Mouse (Mus musculus): ENCODE results near the gene Tns3. TPM values are rescaled to one million over a fixed set of nuclear protein-coding genes. Genes with fewer than 3 reads are reported as not detected.

Gene Tns3
- polyA plus RNA-seq, 1 experiment from 2014 or later: 18.7 TPM

GRCm38 (mm10) chr11:8595642-8596041 is 68.7 kb downstream of the Tns3 start:
- 0 out of 2 replicates have a peak, but pooled peaks cover under 1% of the 10 kb centered on the region for H3K36me3 ChIP-seq (ENCODE audit: control insufficient read depth, insufficient read depth, low read length)
- WGBS: 77% methylated on average over 5 of the region's 5 CpGs
- no peak overlapping the region for H3K4me2 ChIP-seq (ENCODE audit: low read depth, low read length)
- no peak overlapping the region for H3K4me3 ChIP-seq (ENCODE audit: low read length)
- peak; percentile 56 for ATAC-seq
- H3K4me1 ChIP-seq (ENCODE audit: control insufficient read depth, insufficient read depth, low read length): peaks cover 11% of the 10 kb centered on the region; the same call in 1 of the 2 replicates
- H3K9me3 ChIP-seq (ENCODE audit: control insufficient read depth, low read length): no peaks in the 10 kb centered on the region
- H3K27me3 ChIP-seq (replicated peaks; ENCODE audit: control insufficient read depth, insufficient read depth, low read length): no peaks in the 10 kb centered on the region
- H3K27ac ChIP-seq (ENCODE audit: low read length): no peak overlapping the region
- H3K9ac ChIP-seq (ENCODE audit: low read depth, low read length): no peak overlapping the region

DNA sequence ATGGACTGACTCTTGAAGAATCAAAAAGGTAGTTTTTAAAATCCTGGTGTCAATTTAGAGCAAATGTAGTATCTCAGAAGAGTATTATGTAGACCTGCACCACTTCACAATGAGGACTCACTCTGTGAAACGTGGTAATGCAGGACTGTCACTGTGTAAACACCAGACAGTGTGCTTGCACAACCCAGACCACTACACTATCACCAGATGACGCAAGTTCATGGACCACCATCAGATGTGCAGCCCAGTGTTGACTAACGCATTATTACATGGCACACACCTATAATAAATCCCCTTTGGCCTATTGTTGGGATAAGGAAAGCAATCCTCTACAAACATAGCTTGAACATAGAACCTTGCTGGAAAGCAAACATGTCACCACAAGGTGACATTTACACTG is 71.2 kb downstream of the Tns3 start:
- no peak overlapping the region for H3K27ac ChIP-seq (ENCODE audit: low read length)
- H3K9ac ChIP-seq (ENCODE audit: low read depth, low read length): no peak overlapping the region
- peak; percentile 19; the same call in 1 of the 2 replicates for ATAC-seq
- 0 out of 2 replicates have a peak, but pooled peaks cover 6% of the 10 kb centered on the region for H3K36me3 ChIP-seq (ENCODE audit: control insufficient read depth, insufficient read depth, low read length)
- H3K4me1 ChIP-seq (ENCODE audit: control insufficient read depth, insufficient read depth, low read length): peaks cover 20% of the 10 kb centered on the region; the same call in 1 of the 2 replicates
- no peaks in the 10 kb centered on the region for H3K27me3 ChIP-seq (replicated peaks; ENCODE audit: control insufficient read depth, insufficient read depth, low read length)
- 62% methylated on average over 3 of the region's 3 CpGs for WGBS
- no peak overlapping the region for H3K4me3 ChIP-seq (ENCODE audit: low read length)
- no peaks in the 10 kb centered on the region for H3K9me3 ChIP-seq (ENCODE audit: control insufficient read depth, low read length)
- H3K4me2 ChIP-seq (ENCODE audit: low read depth, low read length): no peak overlapping the region

- Histone ChIP-seq H3K9me3 (ENCODE audit: control insufficient read depth, low read length) (no peaks in the 10 kb centered on the region), H3K9ac (ENCODE audit: low read depth, low read length) (no peak overlapping the region), H3K4me2 (ENCODE audit: low read depth, low read length) (no peak overlapping the region), H3K27ac (ENCODE audit: low read length) (no peak overlapping the region), H3K27me3 (replicated peaks; ENCODE audit: control insufficient read depth, insufficient read depth, low read length) (no peaks in the 10 kb centered on the region), H3K4me3 (ENCODE audit: low read length) (no peak overlapping the region), H3K4me1 (ENCODE audit: control insufficient read depth, insufficient read depth, low read length) (peaks cover 26% of the 10 kb centered on the region), H3K36me3 (ENCODE audit: control insufficient read depth, insufficient read depth, low read length) (0 out of 2 replicates have a peak, but pooled peaks cover 6% of the 10 kb centered on the region)
- ATAC-seq: no peak
- 61% methylated on average over 5 of the region's 5 CpGs for WGBS
These were observed 73.1 kb downstream of the Tns3 start for GRCm38 (mm10) chr11:8591271-8591670.

GRCm38 (mm10) chr11:8589226-8589905 is 75.0 kb downstream of the Tns3 start:
- WGBS: 50% methylated on average over 9 of the region's 9 CpGs
- Histone ChIP-seq H3K36me3 (ENCODE audit: control insufficient read depth, insufficient read depth, low read length) (0 out of 2 replicates have a peak, but pooled peaks cover 6% of the 10 kb centered on the region), H3K27me3 (replicated peaks; ENCODE audit: control insufficient read depth, insufficient read depth, low read length) (no peaks in the 10 kb centered on the region), H3K4me3 (ENCODE audit: low read length) (no peak overlapping the region), H3K4me1 (ENCODE audit: control insufficient read depth, insufficient read depth, low read length) (peaks cover 37% of the 10 kb centered on the region), H3K27ac (ENCODE audit: low read length) (peak overlapping the region; percentile 9; the same call in 1 of the 2 replicates), H3K4me2 (ENCODE audit: low read depth, low read length) (no peak overlapping the region), H3K9ac (ENCODE audit: low read depth, low read length) (no peak overlapping the region), H3K9me3 (ENCODE audit: control insufficient read depth, low read length) (no peaks in the 10 kb centered on the region)
- no peak for ATAC-seq

DNA sequence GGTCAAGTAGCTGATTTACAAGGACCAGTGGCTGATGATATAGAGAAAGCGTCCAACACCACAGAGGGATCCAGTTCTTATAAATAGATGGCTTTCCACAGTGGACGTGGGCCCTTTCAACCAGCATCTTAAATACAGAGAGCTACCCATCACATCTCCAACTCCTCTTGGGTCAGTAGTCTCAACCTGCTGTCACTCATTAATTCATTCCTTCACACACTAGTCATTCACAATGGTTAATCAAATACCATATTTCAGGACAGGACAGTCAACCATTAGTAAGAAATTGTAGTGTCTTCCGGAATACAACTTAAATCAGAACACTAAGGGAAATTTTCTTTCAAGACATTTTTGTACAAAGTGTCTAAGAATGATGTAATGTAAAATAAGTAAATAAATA is 76.4 kb downstream of the Tns3 start:
- 82% methylated on average over 3 of the region's 3 CpGs for WGBS

DNA sequence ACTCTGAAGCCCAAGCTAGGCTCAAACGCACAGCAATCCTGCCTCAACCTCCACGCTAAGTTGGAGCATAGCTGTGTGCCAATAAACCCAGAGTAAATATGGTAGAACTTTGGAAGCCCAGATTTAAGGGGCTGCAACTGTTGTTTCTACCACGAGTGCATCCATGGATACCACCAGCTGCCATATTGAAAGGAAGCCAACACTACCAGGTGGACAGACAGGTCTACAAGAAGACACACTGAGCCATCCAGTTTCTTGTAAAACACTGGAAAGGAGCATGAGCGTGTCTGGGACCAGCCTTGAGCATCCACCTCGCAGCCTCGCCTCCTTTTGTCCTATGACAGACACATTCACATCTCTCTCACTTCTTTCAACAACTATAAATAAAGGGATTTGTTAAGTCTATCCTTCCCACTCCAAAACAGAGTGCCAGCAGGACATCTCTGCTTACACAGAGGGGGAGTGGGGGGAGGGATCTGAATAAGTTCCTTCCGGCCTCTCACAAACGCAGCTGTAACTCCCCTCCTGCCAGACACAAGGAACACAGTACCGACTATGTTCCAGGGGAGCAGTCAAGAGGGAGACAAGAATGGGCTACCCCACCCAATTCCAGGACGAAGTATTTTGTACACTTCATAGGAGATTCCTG is 77.2 kb downstream of the Tns3 start:
- no peak for ATAC-seq
- Histone ChIP-seq H3K9me3 (ENCODE audit: control insufficient read depth, low read length) (no peaks in the 10 kb centered on the region), H3K9ac (ENCODE audit: low read depth, low read length) (no peak overlapping the region), H3K4me1 (ENCODE audit: control insufficient read depth, insufficient read depth, low read length) (peaks cover 44% of the 10 kb centered on the region), H3K4me3 (ENCODE audit: low read length) (no peak overlapping the region), H3K27me3 (replicated peaks; ENCODE audit: control insufficient read depth, insufficient read depth, low read length) (no peaks in the 10 kb centered on the region), H3K27ac (ENCODE audit: low read length) (no peak overlapping the region), H3K4me2 (ENCODE audit: low read depth, low read length) (no peak overlapping the region), H3K36me3 (ENCODE audit: control insufficient read depth, insufficient read depth, low read length) (0 out of 2 replicates have a peak, but pooled peaks cover 6% of the 10 kb centered on the region)
- WGBS: 47% methylated on average over 10 of the region's 10 CpGs

More for the DNA sequence above, 76.4 kb downstream of the Tns3 start:
- H3K9me3 ChIP-seq (ENCODE audit: control insufficient read depth, low read length): no peaks in the 10 kb centered on the region
- ATAC-seq: no peak
- H3K9ac ChIP-seq (ENCODE audit: low read depth, low read length): no peak overlapping the region
- peaks cover 38% of the 10 kb centered on the region for H3K4me1 ChIP-seq (ENCODE audit: control insufficient read depth, insufficient read depth, low read length)
- no peak overlapping the region for H3K27ac ChIP-seq (ENCODE audit: low read length)
- no peak overlapping the region for H3K4me3 ChIP-seq (ENCODE audit: low read length)
- H3K4me2 ChIP-seq (ENCODE audit: low read depth, low read length): no peak overlapping the region
- no peaks in the 10 kb centered on the region for H3K27me3 ChIP-seq (replicated peaks; ENCODE audit: control insufficient read depth, insufficient read depth, low read length)
- H3K36me3 ChIP-seq (ENCODE audit: control insufficient read depth, insufficient read depth, low read length): 0 out of 2 replicates have a peak, but pooled peaks cover 6% of the 10 kb centered on the region

DNA sequence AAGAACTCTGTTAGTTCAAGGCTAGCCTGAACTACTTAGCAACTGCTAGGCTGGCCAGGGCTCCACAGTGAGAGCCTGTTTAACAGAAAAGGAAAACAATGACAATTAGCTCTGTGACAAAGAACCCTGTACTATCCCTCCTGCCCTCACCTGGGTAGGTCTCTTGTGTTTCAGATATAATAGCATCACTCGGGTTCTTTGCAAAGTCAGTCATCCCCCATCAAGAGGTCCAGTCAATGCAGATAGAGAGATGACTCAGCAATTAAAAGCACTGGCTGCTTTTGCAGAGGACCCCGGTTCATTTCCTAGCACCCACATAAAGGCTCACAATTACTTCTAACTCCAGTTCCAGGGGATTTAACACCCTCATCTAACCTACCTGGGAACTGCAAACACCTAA is 78.0 kb downstream of the Tns3 start:
- H3K36me3 ChIP-seq (ENCODE audit: control insufficient read depth, insufficient read depth, low read length): peaks cover 8% of the 10 kb centered on the region; the same call in 1 of the 2 replicates
- H3K27ac ChIP-seq (ENCODE audit: low read length): no peak overlapping the region
- no peak overlapping the region for H3K9ac ChIP-seq (ENCODE audit: low read depth, low read length)
- 76% methylated on average over 2 of the region's 2 CpGs for WGBS
- no peak overlapping the region for H3K4me2 ChIP-seq (ENCODE audit: low read depth, low read length)
- H3K4me3 ChIP-seq (ENCODE audit: low read length): no peak overlapping the region
- H3K4me1 ChIP-seq (ENCODE audit: control insufficient read depth, insufficient read depth, low read length): peaks cover 51% of the 10 kb centered on the region
- no peak for ATAC-seq
- H3K9me3 ChIP-seq (ENCODE audit: control insufficient read depth, low read length): no peaks in the 10 kb centered on the region
- no peaks in the 10 kb centered on the region for H3K27me3 ChIP-seq (replicated peaks; ENCODE audit: control insufficient read depth, insufficient read depth, low read length)

GRCm38 (mm10) chr11:8585686-8586085 is 78.6 kb downstream of the Tns3 start:
- Histone ChIP-seq H3K4me3 (ENCODE audit: low read length) (no peak overlapping the region), H3K9ac (ENCODE audit: low read depth, low read length) (no peak overlapping the region), H3K27me3 (replicated peaks; ENCODE audit: control insufficient read depth, insufficient read depth, low read length) (no peaks in the 10 kb centered on the region), H3K4me1 (ENCODE audit: control insufficient read depth, insufficient read depth, low read length) (peaks cover 55% of the 10 kb centered on the region), H3K9me3 (ENCODE audit: control insufficient read depth, low read length) (no peaks in the 10 kb centered on the region), H3K4me2 (ENCODE audit: low read depth, low read length) (no peak overlapping the region), H3K36me3 (ENCODE audit: control insufficient read depth, insufficient read depth, low read length) (peaks cover 8% of the 10 kb centered on the region; the same call in 1 of the 2 replicates), H3K27ac (ENCODE audit: low read length) (peak overlapping the region; percentile 83; the same call in 1 of the 2 replicates)
- WGBS: 73% methylated on average over 3 of the region's 3 CpGs
- ATAC-seq: no peak

DNA sequence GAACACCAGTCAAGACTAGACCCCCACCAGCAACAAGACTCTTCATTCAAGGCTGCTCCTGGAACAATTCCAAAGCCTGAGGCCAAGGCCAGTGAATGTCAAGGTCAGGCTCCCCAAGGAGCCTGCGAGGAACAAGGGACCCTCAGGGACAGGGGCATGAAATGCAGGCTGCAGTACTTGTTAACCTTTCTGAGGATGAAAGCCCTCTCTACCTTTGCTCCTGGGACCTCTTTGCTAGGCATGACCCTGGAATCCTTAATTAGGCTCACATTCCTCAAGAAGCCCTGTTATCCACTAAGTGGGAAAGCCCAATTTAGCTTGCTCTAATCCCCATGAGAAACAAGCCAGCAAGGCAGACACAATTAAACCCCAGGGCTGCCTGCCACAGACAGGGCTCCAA is 79.4 kb downstream of the Tns3 start:
- WGBS: 33% methylated on average over 1 of the region's 1 CpGs
- Histone ChIP-seq H3K4me1 (ENCODE audit: control insufficient read depth, insufficient read depth, low read length) (peaks cover 63% of the 10 kb centered on the region), H3K27ac (ENCODE audit: low read length) (peak overlapping the region; percentile 83), H3K4me2 (ENCODE audit: low read depth, low read length) (no peak overlapping the region), H3K9me3 (ENCODE audit: control insufficient read depth, low read length) (no peaks in the 10 kb centered on the region), H3K36me3 (ENCODE audit: control insufficient read depth, insufficient read depth, low read length) (peaks cover 4% of the 10 kb centered on the region; the same call in 1 of the 2 replicates), H3K4me3 (ENCODE audit: low read length) (no peak overlapping the region), H3K9ac (ENCODE audit: low read depth, low read length) (no peak overlapping the region), H3K27me3 (replicated peaks; ENCODE audit: control insufficient read depth, insufficient read depth, low read length) (no peaks in the 10 kb centered on the region)
- ATAC-seq: no peak
